Mouse (Mus musculus) cerebral cortex, adult 2 months (tissue): ENCODE results near the gene Tjp2.

Experiments used
- WGBS: fragments of 180-500 bp; shearing (Covaris S2); methylation state at CpG from one replicate; pipeline ENCODE4 v1.1.7; 2018; 5-methylcytosine and 5-hydroxymethylcytosine counted together

The Tjp2 gene

DNA sequence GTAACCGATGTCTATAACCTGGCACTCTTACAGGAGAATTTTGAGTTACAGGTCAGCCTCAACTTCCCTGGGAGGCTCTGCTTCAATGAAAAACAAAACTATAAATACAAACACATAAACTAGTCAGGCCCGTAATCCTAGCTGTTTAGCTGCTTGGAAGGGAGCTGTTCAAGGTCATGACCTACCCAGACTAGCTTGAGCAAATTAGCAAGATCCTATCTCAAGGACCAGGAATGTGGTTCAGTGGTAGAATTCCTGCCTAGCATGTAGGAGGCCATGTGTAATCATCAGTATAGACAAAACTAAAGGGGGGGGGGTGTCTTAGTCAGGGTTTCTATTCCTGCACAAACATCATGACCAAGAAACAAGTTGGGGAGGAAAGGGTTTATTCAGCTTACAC, 46.7 kb downstream of the Tjp2 start:
- WGBS: 100% methylated on average over 2 of the region's 2 CpGs

DNA sequence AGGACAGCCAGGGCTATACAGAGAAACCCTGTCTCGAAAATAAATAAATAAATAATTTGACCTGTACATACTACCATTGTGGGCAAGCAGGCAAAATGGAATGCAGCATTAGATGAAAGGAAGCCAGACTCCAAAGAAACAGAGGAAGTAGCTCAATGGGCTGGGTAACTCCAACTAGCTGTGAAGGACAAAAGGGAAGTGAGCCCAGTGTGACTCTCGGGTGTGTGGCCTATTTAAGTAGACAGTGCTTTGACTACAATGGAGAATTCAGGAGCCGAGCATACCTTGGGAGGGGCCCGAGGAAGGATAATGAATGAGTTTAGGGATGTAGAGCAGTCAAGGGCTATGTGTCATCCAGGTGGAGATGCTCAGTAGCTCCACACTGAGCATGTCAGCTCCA, 48.1 kb downstream of the Tjp2 start:
- WGBS: 81% methylated on average over 4 of the region's 4 CpGs

DNA sequence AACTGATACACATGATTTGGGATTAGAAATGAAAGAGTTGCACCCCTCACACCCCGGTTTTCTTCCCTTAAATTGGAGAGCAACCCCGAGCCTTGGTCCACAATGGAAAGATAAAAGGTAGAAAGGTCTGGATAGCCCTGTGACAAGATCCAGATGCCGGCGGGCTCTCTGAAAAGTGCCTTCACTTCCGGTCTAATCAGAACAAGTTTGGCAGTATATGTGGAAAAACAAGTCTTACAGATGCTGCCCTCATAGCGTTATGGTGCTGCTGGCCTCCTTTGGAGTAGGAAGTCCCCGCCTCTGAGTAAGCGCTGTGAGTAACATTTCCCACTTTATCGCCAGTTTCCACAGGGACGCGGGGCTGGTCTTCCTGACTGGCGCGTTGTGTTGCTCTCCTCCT, 49.9 kb downstream of the Tjp2 start:
- WGBS: 6% methylated on average over 13 of the region's 13 CpGs

DNA sequence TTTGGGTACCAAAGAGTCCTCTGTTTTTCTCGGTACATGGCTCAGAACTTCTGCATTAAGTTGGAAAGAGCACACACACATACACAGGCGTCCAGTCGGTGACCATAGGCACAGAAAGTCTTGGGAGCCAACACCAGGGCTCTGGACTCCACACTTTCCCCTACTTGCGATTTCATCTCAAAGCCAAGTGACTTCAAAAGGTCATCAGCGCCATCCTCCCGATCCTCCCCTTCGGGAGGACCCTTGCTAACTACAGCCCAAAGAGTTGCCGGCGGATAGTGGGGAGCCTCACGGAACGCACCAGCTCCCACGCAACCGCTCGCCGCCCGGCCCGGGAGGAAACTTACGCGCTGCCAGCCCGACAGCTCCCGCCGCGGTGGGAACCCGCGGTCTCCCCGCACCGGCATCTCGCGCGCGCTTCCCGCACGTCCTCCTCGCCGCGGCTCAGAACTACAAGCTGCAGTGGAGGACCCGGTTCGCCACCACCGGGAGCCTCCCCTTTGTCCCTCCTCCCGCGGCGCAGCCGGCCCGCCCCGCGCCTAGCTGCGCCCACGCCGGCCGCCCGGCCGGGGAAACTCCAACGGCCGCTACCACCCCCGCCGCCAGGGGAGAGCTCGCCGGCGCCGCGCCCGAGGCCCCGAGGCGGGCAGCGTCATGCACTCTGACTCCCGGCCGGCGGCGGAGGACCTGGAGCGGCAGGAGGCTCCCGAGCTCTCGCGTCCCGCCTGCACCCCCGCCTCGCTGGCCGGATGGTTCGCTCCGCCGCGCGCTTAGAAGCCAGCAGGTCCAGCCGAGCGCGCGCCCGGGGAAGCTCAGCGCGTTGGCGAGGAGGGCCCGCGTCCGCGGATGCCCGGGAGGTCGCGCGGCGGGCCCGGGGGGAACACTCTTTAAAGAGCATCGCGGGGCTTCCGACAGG, 51.0 kb downstream of the Tjp2 start:
- WGBS: under 1% methylated on average over 103 of the region's 103 CpGs

DNA sequence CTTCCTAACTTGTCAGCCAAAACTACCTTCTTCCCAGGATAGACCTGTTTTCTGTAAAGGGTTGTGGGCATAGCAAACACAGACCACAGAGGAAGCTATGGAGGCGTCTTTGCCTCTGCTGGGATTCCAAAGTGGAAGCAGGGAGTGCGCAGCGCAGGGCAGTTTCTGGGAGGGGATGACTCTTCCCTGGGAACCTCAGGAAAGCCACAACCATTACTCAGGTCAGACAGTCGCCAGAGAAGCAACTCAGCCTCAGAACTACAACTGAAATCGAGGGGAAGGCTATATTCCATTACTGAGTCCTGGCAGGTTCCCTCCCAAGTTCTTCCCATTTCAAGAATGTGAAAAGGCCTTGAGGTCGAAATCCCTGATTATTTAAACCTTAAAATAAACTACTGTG, 51.8 kb downstream of the Tjp2 start:
- WGBS: 42% methylated on average over 6 of the region's 6 CpGs

DNA sequence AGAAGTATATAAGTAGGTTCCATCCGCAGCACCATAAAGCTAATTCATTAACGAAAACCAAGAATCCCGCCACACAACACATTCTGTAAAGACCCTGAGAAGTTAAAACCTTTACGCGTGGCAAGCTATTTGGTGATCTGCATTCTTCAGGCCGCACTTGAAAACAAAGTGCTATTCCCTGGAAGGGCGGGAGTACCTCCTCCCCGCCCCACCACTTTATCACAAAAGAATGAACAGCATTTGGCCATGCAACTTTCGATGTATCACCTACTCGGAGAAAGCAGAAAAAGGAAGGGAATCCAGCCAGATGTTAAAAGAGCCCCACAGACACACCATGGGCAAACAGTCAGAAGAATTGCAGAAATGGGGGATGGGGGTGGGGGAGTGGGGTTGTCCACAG, 56.3 kb downstream of the Tjp2 start:
- WGBS: 86% methylated on average over 10 of the region's 10 CpGs

DNA sequence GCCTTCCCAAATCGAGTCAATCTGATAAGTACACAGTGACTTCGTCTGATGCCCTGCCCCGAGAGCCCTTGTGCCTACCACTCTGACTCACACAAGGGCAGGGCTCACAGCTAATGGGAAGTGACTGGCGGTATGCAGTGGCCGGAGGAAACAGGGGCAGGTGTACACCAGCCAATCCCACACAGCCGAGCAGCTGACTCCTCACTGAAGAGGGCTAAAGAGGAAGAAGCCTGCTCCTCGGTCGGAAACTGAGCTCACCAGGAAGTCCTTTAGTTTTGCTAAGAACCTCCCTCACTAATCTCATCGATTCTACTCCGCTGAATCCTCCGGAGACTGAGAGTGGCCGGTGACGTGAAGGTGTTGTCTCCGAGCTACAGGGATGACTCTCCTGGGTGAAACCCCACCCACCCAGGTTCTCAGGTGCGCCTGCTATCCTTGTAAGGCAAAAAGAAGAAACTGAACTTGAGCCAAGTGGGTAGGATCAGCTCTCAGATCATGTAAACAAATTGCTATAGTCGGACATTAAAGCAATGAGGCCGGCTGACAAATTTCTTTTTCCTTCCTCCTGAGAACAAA, 58.2 kb downstream of the Tjp2 start:
- WGBS: 46% methylated on average over 17 of the region's 17 CpGs

DNA sequence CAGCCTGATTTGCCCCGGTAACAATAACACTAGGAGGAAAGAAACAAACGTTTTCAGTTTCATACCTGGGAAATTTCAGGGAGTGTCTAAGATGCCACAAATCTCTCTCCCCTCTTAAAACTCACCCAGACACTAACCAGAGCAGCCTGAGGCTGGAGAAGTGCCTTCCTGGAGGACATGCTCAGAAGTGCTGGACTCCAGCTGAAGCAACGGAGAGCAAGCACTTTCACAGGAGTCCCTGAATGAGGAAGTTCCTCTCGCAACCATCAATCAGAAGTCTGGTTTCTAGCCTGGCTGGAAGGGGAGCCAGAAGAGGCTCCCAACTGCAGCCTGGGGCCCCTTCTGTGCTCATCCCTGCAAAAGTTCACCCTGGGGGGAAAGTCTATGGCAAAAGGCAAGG, 60.9 kb downstream of the Tjp2 start:
- WGBS: 63% methylated on average over 4 of the region's 4 CpGs

DNA sequence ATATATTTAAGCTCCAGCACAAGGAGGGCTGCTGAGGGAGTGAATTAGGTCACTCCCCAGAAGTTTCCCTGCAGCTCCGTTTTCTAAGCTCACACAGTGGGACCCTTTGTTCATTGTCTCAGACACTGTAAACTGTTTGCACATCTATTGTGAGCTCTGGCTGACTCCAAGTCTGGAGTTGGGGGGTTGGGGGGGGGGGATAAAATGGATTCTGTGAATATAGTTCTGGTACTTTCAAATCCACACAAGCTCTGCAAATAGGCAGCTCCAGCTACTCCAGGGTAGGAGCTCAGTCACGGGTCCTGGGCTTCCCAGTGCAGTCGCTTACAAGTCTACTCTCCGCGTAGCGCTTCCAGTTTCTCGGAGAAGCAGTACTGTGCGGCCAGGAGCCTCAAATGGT, 64.4 kb downstream of the Tjp2 start:
- WGBS: 56% methylated on average over 8 of the region's 8 CpGs

DNA sequence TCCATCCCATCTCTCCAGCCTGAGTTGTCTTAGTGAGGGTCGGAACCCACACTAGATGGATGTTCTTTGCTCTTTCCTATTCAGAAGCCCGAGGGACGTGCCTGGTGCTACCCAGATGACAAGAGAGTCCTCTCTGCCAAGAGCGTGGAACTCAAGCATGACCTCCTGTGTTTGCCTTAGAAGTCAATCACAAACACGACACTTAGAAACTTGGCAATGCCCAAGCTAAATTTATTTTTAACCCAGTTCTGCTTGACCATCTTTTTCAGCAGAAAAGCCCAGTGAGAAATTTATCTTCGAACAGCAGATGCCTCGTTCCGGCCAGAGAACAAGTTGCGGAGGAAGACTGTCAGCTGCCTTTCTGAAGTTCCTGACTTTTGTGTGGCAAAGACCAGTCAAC, 65.1 kb downstream of the Tjp2 start:
- 40% methylated on average over 9 of the region's 9 CpGs for WGBS

DNA sequence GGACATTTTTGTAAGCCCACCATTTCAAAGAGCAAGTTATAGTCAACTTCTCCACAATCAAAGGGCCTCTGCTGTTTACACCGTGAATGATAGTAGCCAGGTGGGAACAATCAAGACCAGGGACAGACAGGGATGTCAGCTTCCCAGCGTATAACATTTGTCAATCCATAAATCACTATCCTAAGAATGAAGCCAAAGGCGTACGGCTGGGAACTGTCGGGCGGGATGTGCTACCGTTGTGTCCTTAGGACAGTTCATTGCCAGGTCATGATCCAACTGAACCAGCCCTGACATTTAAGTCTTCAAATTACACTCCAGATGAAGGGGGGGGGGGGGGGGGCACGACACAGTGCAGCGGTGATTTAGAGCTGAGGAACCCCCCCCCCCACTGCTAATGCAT, 65.5 kb downstream of the Tjp2 start:
- 70% methylated on average over 9 of the region's 9 CpGs for WGBS

DNA sequence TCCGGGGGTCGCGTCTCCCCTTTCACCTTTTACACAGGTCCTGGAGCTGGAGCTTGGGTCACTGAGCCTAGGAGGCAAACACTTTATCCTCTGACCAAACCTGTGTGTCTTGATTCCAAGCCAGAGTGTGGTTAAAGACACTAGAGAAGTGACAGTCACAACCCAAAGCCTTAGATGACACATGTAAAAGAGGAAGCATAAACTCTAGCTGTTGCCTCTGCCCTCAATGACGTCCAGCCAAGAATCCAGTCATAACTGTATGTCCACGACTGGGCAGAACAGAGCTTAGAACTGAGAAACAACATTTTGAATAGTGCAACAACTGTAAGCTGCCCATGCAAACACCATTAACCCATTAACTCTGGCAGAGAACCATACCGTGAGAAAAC, 68.8 kb downstream of the Tjp2 start:
- WGBS: 75% methylated on average over 6 of the region's 6 CpGs

DNA sequence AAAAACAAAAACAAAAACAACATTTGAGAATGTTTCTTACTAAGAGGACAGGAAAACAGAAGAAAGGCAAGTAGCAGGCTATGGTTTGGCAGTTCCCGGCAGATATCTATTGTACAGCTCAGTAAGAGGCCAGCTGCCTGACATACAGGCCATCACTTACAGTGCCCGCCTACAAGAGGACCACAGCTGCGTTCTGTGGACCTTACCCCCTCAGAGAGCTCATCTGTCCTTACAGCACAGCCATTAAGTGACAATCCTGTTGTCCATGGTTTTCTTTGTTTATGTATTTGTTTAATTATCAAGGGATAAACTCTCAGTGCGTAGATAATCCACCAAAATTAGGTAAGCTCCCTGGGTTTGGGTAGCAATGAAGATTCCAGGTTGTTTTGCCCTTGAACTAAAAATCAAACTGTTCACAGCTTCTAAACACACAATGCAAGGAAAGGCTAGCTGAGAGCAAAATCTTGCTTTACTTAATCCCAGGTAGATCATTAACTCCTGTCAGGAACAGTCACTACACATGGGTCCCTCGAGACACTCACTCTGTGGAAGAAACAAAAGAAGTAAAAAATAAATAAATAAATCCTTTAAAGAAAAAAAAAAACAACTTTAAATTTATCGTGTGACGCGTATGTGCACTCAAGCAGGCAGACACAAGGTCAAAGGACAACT, 69.3 kb downstream of the Tjp2 start:
- 78% methylated on average over 8 of the region's 8 CpGs for WGBS

DNA sequence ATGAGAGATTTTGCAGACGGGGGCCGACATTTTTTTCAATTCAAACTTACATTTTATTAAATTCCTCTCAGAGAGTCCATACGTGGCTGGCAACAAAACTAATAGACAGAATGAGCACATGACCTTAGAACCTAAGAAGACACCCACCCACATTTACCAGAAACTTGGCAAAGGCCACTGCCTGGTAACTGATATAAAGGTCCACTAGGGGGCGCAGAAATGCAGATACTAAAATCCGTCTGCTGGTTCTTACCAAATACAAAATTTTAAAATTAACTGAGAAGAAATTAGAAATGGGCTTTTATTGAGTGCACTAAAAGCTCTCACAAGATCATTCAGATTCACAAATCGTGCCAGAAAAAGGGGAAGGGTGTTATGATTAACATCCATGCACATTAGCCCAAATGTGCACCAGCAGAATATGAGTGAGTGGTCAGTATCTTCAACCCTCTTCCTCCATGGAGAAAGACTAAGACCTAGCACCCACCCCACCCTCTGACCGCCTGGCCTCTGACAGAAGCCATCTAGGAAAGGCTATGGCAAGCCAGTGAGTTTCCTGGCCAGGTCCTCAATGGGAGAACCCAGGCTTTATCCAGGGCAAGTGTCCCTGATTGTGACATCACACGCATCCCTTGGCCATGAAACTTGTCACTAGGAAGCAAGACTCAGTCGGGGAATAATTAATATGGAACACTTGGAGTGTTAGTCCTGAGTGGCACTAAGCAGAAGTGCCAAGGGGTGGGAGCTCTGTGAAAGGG, 71.4 kb downstream of the Tjp2 start:
- WGBS: 44% methylated on average over 9 of the region's 9 CpGs

DNA sequence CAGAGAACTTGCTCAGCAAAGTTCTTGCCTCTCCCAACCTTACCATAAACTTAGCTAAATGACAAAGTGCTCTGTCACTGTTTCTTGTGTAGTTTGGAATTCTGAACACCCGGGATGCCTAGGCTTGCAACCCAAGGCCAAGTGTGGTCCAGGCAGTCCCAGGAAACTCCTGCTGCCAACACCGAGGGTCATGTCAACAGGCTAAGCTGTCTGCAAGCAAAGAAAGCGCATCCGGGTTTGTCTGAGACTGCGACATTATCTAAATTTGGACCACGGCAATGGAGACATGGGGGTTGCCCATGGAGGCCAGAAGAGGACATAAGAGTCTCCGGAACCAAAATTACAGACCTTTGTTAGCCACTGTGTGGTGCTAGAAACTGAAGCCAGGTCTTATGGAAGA, 80.8 kb downstream of the Tjp2 start:
- 78% methylated on average over 7 of the region's 7 CpGs for WGBS

DNA sequence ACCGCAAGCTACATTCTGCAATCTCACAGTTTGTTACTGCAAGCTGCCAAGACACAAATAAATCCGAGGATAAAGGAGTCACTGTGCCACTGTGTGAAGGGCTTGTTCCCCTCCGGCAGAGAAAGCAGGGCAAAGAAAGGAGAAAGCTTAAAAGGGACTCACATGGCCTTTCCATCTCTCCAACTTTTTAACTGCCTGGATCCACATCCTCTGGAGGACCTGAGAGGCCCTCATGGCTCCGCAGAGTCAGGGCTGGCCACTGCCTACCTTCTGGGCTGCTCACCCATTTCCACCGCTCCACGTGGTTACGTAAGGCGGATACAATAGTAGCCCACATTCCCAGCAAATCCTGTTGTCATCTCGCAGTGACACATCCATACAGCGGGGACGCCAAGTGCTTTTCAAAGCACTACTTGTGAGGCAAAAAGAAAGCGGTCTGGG, 82.2 kb downstream of the Tjp2 start:
- 35% methylated on average over 12 of the region's 12 CpGs for WGBS

DNA sequence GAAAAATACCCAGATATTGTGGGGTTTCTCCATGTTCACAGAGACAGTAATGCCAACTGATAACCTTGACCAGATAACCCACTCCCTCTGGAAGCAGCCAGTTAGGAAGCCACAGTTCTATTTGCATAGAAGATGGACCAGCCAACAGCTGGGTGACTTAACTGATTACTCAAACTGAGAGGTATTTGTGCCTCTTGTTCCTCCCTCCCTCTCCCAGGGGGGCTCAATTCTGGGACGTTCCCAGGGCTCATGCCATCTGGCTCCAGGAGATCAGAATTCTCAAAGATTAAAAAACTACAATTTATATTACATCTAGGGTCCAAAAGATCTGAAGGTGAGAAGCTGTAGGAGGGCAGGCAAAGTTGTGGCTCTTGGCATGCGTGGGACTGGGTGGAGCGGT, 84.5 kb downstream of the Tjp2 start:
- WGBS: 54% methylated on average over 3 of the region's 3 CpGs

DNA sequence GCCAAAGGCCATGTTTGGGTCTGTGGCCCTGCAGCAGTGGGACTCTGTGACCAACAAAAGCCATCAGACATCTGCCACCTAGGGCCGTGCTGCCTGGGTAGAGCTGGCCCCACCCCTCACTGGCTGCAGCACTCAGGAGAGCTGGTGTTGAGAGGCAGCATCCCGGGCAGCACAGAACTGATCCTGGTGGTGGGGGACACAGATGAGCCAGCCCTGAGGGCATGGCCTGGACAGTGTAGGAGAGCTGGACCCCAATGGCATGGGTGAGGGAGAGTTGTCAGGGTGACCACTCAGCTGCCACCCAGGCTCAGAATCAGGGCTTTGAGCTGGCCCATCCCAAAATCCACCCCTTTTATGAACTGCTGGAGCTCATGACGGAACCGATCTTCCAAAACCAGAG, 87.4 kb downstream of the Tjp2 start:
- WGBS: 81% methylated on average over 4 of the region's 4 CpGs

DNA sequence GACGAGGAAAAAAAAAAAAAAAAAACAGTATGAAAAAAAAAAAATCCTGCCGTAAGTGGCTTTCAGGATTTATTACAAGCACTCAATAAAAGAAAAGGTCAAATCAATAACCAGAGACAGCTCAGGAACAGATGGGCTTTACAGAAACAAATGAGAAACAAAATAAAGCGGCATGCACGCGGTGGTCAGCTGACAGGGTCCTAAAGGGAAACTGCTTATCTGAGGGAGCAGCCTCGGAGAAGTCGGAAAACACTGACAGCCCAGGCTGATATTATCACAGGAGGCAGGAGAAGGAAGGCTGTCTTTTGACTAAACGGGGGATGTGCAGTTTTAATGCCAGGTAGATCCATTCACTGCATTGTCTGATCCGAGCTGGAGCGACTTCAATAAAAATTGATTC, 89.8 kb downstream of the Tjp2 start:
- 47% methylated on average over 10 of the region's 10 CpGs for WGBS

DNA sequence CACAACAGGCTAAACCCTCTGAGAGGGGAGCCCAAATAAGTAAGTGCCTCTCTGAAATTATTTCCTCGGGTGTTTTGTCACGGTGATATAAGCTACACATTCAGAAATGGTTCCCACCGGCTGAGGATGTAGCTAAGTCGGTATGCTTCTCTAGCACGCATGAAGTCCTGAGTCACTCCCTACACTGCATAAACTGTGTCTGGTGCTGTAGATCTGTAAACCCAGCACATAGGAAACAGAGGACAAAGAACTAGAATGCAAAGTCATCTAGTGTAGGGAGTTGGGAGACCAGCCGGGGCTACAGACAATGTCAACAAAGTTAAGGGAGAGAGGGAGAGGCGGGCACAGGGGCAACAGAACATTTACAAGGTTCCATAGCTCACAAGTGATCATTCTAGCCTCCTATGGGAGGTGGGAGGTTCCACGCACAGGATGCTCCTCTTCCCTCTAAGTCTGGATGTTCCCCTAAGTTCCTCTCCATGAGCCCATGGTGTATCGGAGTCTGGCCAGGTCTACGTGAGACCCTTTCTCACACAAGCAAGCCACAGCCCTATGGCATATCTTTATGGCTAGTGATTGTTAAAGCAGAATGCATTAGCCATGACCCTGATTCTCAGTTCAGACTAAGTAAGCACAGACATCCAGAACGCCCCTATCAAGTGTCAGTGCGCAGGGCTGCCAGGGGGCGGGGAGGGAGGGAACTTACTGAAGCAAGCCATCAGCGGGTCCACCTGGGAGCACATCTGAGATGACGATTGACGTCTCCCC, 90.5 kb downstream of the Tjp2 start:
- WGBS: 62% methylated on average over 16 of the region's 16 CpGs

DNA sequence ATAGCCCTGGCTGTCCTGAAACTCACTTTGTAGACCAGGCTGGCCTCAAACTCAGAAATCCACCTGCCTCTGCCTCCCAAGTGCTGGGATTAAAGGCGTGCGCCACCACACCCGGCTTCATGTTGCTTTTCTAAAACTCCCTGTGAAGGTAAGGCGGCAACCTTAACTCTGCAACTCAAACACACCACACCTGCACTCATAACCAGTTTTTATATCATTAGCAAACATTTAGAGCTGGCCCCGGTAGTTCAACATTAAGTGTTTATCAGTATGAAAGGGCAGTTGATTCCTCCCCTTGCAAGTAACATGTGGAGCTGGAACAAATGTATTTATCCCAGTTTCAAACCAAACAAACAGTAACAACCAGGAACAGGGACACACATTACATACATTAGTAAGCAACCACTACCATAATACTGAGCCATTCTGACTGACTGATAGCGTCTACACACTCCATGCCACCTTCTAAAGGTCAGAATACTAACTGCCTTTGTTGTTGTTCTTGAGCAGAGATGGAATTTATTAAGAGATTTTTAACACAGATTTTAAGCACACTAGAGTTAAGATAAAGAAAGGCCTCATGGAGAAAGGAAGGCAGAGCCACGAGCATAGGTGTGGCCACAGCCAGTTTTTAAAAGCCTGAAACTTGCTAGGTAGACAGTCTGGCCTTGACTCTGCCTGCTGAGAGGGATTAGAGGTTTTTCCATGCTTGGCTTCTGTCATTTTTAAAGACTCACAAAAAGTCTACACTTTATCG, 101.1 kb downstream of the Tjp2 start:
- WGBS: 91% methylated on average over 8 of the region's 8 CpGs
